Mouse (Mus musculus) heart, embryonic 15.5 days (tissue): ENCODE measurements around the gene Tsg101. TPM values are rescaled to one million over a fixed set of nuclear protein-coding genes. Genes with fewer than 3 reads are reported as not detected.

Experiments
- ATAC-seq: fragments of 200-750 bp; cut with Nextera tagmentation; replicated peaks from 2 replicates; pipeline ENCODE4 v1.8.0; 2017; ENCODE audit warnings: low read depth, moderate TSS enrichment; ENCODE audit not compliant: insufficient number of reproducible peaks, insufficient read depth, low FRiP score
- H3K27ac ChIP-seq: fragments of 300-500 bp; sonication (generic); 2 replicates; pipeline ENCODE4 v1.5.1; 2015; ENCODE audit warnings: mild to moderate bottlenecking, inconsistent platforms
- H3K27me3 ChIP-seq: fragments of 300-500 bp; sonication (generic); 2 replicates; pipeline ENCODE4 v1.6.1; 2015; ENCODE audit warnings: inconsistent platforms
- H3K36me3 ChIP-seq: fragments of 300-500 bp; sonication (generic); 2 replicates; pipeline ENCODE4 v1.6.1; 2015; ENCODE audit warnings: mild to moderate bottlenecking, inconsistent platforms
- H3K4me1 ChIP-seq: fragments of 300-500 bp; sonication (generic); replicated peaks from 2 replicates; pipeline ENCODE4 v1.6.1; 2015; ENCODE audit warnings: inconsistent platforms
- H3K4me2 ChIP-seq: fragments of 300-500 bp; sonication (generic); 2 replicates; pipeline ENCODE4 v1.6.1; 2015; ENCODE audit warnings: inconsistent platforms, mild to moderate bottlenecking, moderate library complexity
- H3K4me3 ChIP-seq: fragments of 300-500 bp; sonication (generic); 2 replicates; pipeline ENCODE4 v1.5.1; 2015; ENCODE audit warnings: mild to moderate bottlenecking, inconsistent platforms
- H3K9ac ChIP-seq: fragments of 300-500 bp; sonication (generic); 2 replicates; pipeline ENCODE4 v1.6.1; 2015; ENCODE audit warnings: mild to moderate bottlenecking, inconsistent platforms
- H3K9me3 ChIP-seq: fragments of 300-500 bp; sonication (generic); replicated peaks from 2 replicates; pipeline ENCODE4 v1.6.1; 2016; ENCODE audit warnings: inconsistent platforms
- WGBS: fragments of 180-500 bp; shearing (Covaris S2); methylation state at CpG from one replicate; pipeline ENCODE4 v1.1.7; 2015; ENCODE audit warnings: mixed read lengths; 5-methylcytosine and 5-hydroxymethylcytosine counted together
- polyA plus RNA-seq: library from polyadenylated mRNA; unstranded; fragments of >200 nt; fragmentation: Nextera tagmentation; extraction: Ambion mirVana; gene quantifications from 2 replicates; pipeline ENCODE4 v1.2.1, GENCODE M21; 2015

The Tsg101 gene
- polyA plus RNA-seq, 1 experiment from 2014 or later, result 155 TPM

DNA sequence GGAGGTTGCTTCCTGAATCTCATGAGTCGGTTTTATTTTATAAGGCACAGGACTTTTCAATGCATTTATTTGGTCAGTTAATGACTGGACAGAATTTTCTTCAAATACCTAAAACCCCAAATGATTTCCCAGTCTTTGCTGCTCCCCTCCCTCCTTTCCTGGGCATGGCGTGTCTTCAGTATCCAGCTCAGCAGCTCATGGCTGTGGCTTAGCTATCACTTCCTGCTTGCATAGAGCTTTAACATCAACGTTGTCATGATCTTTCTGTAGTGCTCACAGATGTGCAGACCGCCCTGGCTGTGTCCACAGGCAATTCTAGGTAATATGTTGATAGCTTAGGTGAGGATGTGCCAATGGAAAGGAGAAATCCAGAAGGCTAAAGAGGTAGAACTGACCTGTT is 47.8 kb downstream of the Tsg101 start:
- 64% methylated on average over 4 of the region's 4 CpGs for WGBS
- Histone ChIP-seq H3K9ac (no peak overlapping the region), H3K27ac (no peak overlapping the region), H3K27me3 (no peaks in the 10 kb centered on the region), H3K9me3 (no peaks in the 10 kb centered on the region), H3K4me3 (no peak overlapping the region), H3K36me3 (no peaks in the 10 kb centered on the region), H3K4me1 (no peaks in the 10 kb centered on the region), H3K4me2 (no peak overlapping the region)
- no peak for ATAC-seq

DNA sequence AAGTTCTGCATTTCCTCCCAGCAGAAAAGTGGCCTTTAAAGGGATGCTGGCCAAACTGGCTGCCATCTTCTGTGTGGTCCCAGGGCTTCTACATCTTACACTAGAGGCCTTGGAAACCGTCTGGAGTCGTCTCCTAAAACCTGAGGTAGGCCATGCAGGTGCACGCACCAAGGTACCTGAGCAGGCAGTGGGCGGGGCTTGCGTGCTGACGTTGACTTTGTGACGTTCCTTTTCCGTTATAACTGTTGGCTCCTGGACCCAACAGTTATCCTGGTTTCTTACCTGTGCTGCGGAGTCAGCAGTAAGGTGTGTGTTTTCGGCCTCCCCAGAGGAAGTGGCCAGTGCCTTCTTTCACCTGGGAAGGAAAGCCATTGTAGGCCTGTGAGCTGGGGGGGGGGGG is 58.8 kb downstream of the Tsg101 start, which contains the start of gene Ldhc:
Ldhc (plus strand) TSS at position 208 of the 400 bp plus-strand sequence.
- H3K4me2 ChIP-seq, result no peak within 1 kb of the TSS
- H3K36me3 ChIP-seq, result peaks cover 6% of the 10 kb centered on the region
- ATAC-seq, result no peak
- H3K27me3 ChIP-seq, result no peaks in the 10 kb centered on the region
- no peak within 1 kb of the TSS for H3K9ac ChIP-seq
- no peaks in the 10 kb centered on the region for H3K4me1 ChIP-seq
- WGBS, result 39% methylated on average over 10 of the region's 10 CpGs
- H3K27ac ChIP-seq, result no peak within 1 kb of the TSS
- no peaks in the 10 kb centered on the region for H3K9me3 ChIP-seq
- H3K4me3 ChIP-seq, result no peak within 1 kb of the TSS

DNA sequence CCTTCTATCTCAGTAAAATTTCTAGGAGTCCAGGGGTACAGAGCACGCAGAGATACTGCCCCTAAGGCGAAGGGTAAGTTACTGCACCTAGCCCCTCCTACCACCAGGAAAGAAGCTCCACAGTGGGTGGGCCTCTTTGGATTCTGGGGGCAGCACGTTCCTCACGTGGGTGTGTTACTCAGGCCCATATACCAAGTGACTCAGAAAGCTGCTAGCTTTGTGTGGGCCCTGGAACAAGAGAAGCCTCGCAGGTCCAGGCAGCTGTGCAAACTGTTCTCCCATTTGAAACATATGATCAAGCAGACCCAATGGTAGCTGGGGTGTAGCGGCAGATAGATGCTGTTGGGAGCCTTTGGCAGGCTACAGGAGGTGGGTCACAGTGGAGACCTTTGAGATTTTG is 60.7 kb downstream of the Tsg101 start:
- Histone ChIP-seq H3K9ac (no peak overlapping the region), H3K27me3 (no peaks in the 10 kb centered on the region), H3K4me1 (no peaks in the 10 kb centered on the region), H3K9me3 (no peaks in the 10 kb centered on the region), H3K4me3 (no peak overlapping the region), H3K36me3 (peaks cover 26% of the 10 kb centered on the region), H3K27ac (no peak overlapping the region), H3K4me2 (no peak overlapping the region)
- ATAC-seq, result no peak
- WGBS, result 55% methylated on average over 6 of the region's 6 CpGs

DNA sequence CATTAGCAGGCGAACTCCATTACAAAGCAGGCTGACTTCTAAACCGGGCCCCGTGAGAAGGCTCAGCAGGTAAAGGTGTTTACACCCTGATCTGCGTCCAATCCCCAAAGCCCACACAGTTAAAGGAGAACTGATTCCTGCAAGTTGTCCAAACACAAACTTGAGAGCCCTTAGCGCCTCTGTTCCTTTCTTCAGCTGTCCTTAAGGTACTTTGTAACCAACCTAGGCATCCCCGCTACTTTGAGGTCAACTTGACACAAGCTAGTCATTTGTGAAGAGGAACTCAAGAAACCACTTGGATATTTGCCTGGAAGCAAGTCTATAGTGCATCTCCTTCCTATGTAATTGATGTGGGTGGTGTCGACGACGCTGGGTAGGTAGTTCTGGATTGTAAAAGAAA is 62.3 kb downstream of the Tsg101 start:
- Histone ChIP-seq H3K27me3 (no peaks in the 10 kb centered on the region), H3K4me1 (no peaks in the 10 kb centered on the region), H3K4me2 (no peak overlapping the region), H3K4me3 (no peak overlapping the region), H3K9ac (no peak overlapping the region), H3K9me3 (no peaks in the 10 kb centered on the region), H3K36me3 (peaks cover 42% of the 10 kb centered on the region), H3K27ac (no peak overlapping the region)
- no peak for ATAC-seq
- 72% methylated on average over 9 of the region's 9 CpGs for WGBS

DNA sequence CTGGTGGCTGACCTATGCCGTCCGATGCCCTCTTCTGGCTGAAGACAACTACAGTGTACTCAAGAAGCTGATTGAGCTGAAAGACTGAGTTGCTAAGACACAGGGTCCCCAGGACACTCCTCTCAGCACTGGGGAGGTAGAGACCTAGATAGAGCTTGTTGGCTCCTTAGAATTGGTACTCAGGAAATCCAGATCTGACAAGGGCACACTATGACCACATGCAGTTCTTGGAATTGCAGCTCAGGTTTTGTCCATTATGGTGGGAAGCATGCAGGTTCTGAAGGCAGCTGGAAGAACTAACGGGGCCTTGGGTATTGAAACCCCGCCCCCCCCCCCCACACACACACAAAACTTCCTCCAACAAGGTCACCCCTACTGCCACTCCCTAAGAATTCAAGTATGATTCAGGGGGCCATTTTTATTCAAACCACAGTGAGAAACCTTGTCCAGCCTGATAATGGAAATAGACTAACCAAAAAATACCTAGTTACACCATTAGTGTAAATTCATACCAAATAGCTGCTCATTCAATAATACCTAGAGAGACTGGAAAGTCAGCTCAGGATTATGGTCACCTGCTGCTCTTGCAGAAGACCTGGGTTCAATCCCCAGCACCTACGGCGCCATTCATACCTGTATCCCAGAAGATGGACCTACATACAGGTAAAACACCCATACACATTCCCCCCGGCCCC is 63.8 kb downstream of the Tsg101 start:
- H3K36me3 ChIP-seq, result peaks cover 56% of the 10 kb centered on the region
- no peaks in the 10 kb centered on the region for H3K4me1 ChIP-seq
- H3K27ac ChIP-seq, result no peak overlapping the region
- no peaks in the 10 kb centered on the region for H3K27me3 ChIP-seq
- WGBS, result 71% methylated on average over 7 of the region's 7 CpGs
- no peak overlapping the region for H3K4me2 ChIP-seq
- no peak overlapping the region for H3K4me3 ChIP-seq
- ATAC-seq, result 0 out of 2 replicates have a peak, but pooled peaks have one; percentile 27
- H3K9ac ChIP-seq, result no peak overlapping the region
- no peaks in the 10 kb centered on the region for H3K9me3 ChIP-seq

DNA sequence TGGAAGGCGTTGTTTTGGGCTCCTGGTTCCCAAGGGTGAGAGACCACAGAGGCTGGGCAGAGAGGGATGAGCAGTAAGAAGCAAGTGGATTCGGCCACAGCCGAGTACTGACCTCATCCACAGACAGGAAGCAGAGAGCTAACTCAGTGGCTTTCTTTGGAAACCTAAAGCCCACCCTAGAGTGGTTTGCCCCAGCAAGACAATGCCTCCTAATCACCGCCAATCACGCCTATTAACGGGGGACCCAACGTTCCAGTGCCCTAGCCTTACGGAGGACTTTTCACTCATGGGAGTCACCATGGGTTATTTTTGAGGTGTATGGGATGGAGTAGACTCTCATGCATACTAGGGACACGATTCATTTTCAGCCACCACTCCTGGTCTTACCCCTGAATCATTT is 66.4 kb downstream of the Tsg101 start:
- Histone ChIP-seq H3K9ac (no peak overlapping the region), H3K4me1 (0 out of 2 replicates have a peak, but pooled peaks cover 7% of the 10 kb centered on the region), H3K36me3 (peaks cover 82% of the 10 kb centered on the region), H3K27me3 (no peaks in the 10 kb centered on the region), H3K9me3 (no peaks in the 10 kb centered on the region), H3K27ac (no peak overlapping the region), H3K4me3 (no peak overlapping the region), H3K4me2 (no peak overlapping the region)
- no peak for ATAC-seq
- WGBS, result 87% methylated on average over 9 of the region's 9 CpGs

DNA sequence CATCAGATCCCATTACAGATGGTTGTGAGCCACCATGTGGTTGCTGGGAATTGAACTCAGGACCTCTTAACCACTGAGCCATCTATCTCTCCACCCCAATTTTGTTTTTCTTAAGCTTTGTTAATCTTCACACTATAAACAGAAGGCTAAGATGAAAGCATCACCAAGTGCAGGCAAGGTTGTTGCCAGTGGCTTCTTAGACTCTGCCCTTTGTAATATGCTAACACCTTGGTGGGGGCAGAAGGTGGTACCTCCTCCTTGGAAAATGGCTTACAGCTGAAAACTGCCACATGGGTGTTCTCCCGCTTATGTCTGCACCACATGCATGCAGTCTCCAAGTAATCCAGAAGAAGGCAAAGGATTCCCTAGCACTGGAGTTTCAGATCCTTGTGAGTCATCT is 67.1 kb downstream of the Tsg101 start:
- H3K4me3 ChIP-seq, result no peak overlapping the region
- no peak overlapping the region for H3K9ac ChIP-seq
- no peak overlapping the region for H3K4me2 ChIP-seq
- 74% methylated on average over 1 of the region's 1 CpGs for WGBS
- H3K36me3 ChIP-seq, result peaks cover 88% of the 10 kb centered on the region
- H3K9me3 ChIP-seq, result no peaks in the 10 kb centered on the region
- 0 out of 2 replicates have a peak, but pooled peaks cover 12% of the 10 kb centered on the region for H3K4me1 ChIP-seq
- H3K27ac ChIP-seq, result no peak overlapping the region
- no peaks in the 10 kb centered on the region for H3K27me3 ChIP-seq
- ATAC-seq, result no peak

DNA sequence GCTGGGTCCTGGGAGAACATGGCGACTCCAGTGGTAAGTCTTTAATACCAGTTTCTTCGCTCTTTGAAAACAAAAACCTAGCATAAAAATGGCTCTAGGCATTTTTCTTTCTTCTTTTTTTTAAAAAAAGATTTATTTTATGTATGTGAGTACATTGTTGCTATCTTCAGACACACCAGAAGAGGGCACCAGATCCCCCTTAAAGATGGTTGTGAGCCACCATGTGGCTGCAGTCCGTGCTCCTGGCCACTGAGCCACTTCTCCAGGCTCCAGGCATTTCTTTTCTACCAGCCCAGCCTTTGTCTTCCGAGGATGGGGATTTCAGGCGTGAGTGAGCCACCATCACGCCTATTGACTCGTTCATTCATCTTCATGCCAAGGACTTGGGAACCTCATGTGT is 68.7 kb downstream of the Tsg101 start:
- Histone ChIP-seq H3K27ac (no peak overlapping the region), H3K9ac (no peak overlapping the region), H3K4me1 (peaks cover 19% of the 10 kb centered on the region), H3K4me3 (no peak overlapping the region), H3K36me3 (peaks cover 86% of the 10 kb centered on the region), H3K9me3 (no peaks in the 10 kb centered on the region), H3K4me2 (no peak overlapping the region), H3K27me3 (no peaks in the 10 kb centered on the region)
- no peak for ATAC-seq
- 81% methylated on average over 7 of the region's 7 CpGs for WGBS

DNA sequence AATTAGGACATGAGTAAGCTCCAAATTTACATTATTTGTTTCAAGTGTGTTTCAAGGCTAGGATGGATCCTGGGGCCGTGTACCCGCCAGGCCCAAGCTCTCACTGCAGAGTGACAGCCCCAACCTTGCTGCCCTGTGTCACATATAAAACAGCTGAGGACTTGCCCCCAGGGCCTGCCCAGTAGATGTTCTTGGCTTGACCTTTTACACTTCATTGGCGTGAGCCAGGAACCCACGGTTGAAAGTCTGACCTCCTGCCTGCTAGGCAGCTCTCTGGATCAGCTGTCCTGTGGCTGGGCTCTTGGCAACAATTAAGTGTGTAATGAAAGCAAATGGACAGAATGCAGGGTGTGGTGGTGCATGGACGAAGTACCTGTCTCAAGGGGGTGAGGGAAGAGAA is 70.5 kb downstream of the Tsg101 start:
- Histone ChIP-seq H3K36me3 (peaks cover 69% of the 10 kb centered on the region), H3K9me3 (no peaks in the 10 kb centered on the region), H3K9ac (no peak overlapping the region), H3K4me1 (peaks cover 27% of the 10 kb centered on the region), H3K4me3 (no peak overlapping the region), H3K27ac (no peak overlapping the region), H3K4me2 (no peak overlapping the region), H3K27me3 (no peaks in the 10 kb centered on the region)
- ATAC-seq, result no peak
- WGBS, result 71% methylated on average over 5 of the region's 5 CpGs

DNA sequence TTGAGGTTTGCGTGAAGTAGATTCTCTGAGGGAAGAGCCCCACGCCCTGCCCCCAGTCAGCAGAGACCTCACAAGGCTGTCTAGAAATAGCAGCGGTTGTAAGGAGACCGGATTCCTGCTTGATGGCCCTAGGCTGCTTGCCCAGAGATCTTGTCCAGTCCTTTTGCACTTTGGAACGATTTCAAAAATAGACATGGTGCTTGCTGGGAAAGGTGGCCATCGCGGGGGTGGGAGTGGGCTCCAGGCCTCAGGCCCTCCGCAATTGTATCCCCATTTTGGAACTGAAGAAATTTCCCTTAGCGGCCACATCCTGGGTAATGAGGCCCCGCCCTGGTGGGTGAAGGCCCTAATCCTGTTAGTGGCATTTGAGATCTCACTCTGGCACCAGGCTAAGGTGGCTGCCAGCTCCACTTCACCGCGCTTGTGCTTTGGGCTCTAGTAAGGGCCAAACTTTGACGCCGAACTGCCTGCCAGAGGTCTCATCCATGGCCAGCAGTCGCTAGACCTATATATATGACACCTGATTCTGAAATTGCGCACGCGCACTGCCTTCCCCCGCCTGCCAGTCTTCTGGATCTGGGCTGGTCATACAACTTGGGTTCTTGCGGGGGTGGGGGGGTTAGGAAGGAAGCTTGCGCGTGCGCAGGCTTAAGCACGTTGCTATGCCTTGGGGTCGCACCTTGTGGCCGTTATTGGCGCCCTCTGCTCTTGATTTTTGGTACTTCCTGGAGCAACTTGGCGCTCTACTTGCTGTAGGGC is 73.1 kb downstream of the Tsg101 start:
- under 1% methylated on average over 28 of the region's 28 CpGs for WGBS
- Histone ChIP-seq H3K4me2 (peak overlapping the region; percentile 85), H3K4me3 (peak overlapping the region; percentile 71), H3K27me3 (no peaks in the 10 kb centered on the region), H3K27ac (peak overlapping the region; percentile 97), H3K36me3 (peaks cover 43% of the 10 kb centered on the region), H3K9ac (peak overlapping the region; percentile 89), H3K4me1 (peaks cover 27% of the 10 kb centered on the region), H3K9me3 (no peaks in the 10 kb centered on the region)
- ATAC-seq, result peak; percentile 47

DNA sequence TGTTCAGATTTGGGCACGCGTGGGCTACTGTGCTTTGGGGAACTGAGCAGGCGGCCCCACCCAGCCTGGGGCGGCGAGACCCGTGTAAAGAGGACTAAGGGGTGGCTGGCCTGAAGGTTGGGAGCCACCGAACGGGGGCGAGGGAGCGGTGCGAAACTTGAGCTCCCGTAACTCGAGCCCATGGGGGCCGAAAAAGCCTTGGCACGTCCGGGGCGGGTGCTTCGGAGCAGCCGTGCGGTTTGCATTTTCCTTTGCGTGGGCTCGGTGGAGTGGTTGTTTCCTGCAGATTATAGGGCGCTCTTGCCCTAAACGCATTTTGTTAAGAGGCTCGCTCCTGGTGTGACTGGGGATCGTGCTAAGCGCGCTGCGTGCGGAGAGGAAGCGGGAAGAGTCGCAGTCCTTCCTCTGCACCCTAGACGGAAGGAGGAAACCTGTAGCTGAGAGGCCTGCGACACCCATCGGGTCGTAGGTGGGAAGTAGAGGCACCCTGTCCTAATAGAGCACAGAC is 73.7 kb downstream of the Tsg101 start:
- H3K27ac ChIP-seq, result peak overlapping the region; percentile 97
- peaks cover 37% of the 10 kb centered on the region for H3K36me3 ChIP-seq
- WGBS, result under 1% methylated on average over 36 of the region's 36 CpGs
- H3K4me1 ChIP-seq, result peaks cover 31% of the 10 kb centered on the region
- peak overlapping the region; percentile 71 for H3K4me3 ChIP-seq
- no peaks in the 10 kb centered on the region for H3K9me3 ChIP-seq
- peak; percentile 17 for ATAC-seq
- H3K27me3 ChIP-seq, result no peaks in the 10 kb centered on the region
- H3K4me2 ChIP-seq, result peak overlapping the region; percentile 85
- H3K9ac ChIP-seq, result peak overlapping the region; percentile 89
